Mouse (Mus musculus): ENCODE measurements around the gene Acer3. TPM values are rescaled to one million over a fixed set of nuclear protein-coding genes. Genes with fewer than 3 reads are reported as not detected.

Acer3 gene
- polyA plus RNA-seq, 1 experiment from 2014 or later, result 28.2 TPM

- Histone ChIP-seq H3K9ac (no peak overlapping the region), H3K4me3 (no peak overlapping the region), H3K4me1 (replicated peaks) (peaks cover 30% of the 10 kb centered on the region), H3K9me3 (no peaks in the 10 kb centered on the region), H3K36me3 (peaks cover 4% of the 10 kb centered on the region; the same call in 1 of the 2 replicates), H3K27me3 (no peaks in the 10 kb centered on the region), H3K4me2 (no peak overlapping the region), H3K27ac (replicated peaks) (no peak overlapping the region)
- WGBS, result 96% methylated on average over 3 of the region's 3 CpGs
- ATAC-seq (ENCODE audit: low FRiP score, low read depth), result no peak
Measured at GRCm38 (mm10) chr7:98351523-98351922, 30.5 kb upstream of the Acer3 start.

- peaks cover 13% of the 10 kb centered on the region for H3K4me1 ChIP-seq (replicated peaks)
- H3K27me3 ChIP-seq, result no peaks in the 10 kb centered on the region
- WGBS, result 90% methylated on average over 6 of the region's 6 CpGs
- H3K9ac ChIP-seq, result no peak overlapping the region
- no peak overlapping the region for H3K4me3 ChIP-seq
- no peak overlapping the region for H3K4me2 ChIP-seq
- ATAC-seq (ENCODE audit: low FRiP score, low read depth), result no peak
- H3K36me3 ChIP-seq, result peaks cover 4% of the 10 kb centered on the region; the same call in 1 of the 2 replicates
- H3K9me3 ChIP-seq, result no peaks in the 10 kb centered on the region
- H3K27ac ChIP-seq (replicated peaks), result no peak overlapping the region
Measured at GRCm38 (mm10) chr7:98349821-98350220, 28.8 kb upstream of the Acer3 start.

- WGBS, result 25% methylated on average over 5 of the region's 5 CpGs
- H3K27ac ChIP-seq (replicated peaks), result no peak overlapping the region
- no peaks in the 10 kb centered on the region for H3K27me3 ChIP-seq
- ATAC-seq (ENCODE audit: low FRiP score, low read depth), result no peak
- H3K36me3 ChIP-seq, result peaks cover 4% of the 10 kb centered on the region; the same call in 1 of the 2 replicates
- H3K9me3 ChIP-seq, result no peaks in the 10 kb centered on the region
- H3K9ac ChIP-seq, result no peak overlapping the region
- peaks cover 5% of the 10 kb centered on the region for H3K4me1 ChIP-seq (replicated peaks)
- H3K4me2 ChIP-seq, result no peak overlapping the region
- no peak overlapping the region for H3K4me3 ChIP-seq
Measured at GRCm38 (mm10) chr7:98349096-98349495, 28.1 kb upstream of the Acer3 start.

- 0 out of 2 replicates have a peak, but pooled peaks cover 2% of the 10 kb centered on the region for H3K4me1 ChIP-seq (replicated peaks)
- H3K27ac ChIP-seq (replicated peaks), result no peak overlapping the region
- no peak overlapping the region for H3K4me2 ChIP-seq
- no peak for ATAC-seq (ENCODE audit: low FRiP score, low read depth)
- no peak overlapping the region for H3K4me3 ChIP-seq
- H3K36me3 ChIP-seq, result peaks cover 4% of the 10 kb centered on the region; the same call in 1 of the 2 replicates
- 60% methylated on average over 7 of the region's 7 CpGs for WGBS
- no peaks in the 10 kb centered on the region for H3K9me3 ChIP-seq
- no peaks in the 10 kb centered on the region for H3K27me3 ChIP-seq
- no peak overlapping the region for H3K9ac ChIP-seq
Measured at GRCm38 (mm10) chr7:98348043-98348442, 27.0 kb upstream of the Acer3 start.

GRCm38 (mm10) chr7:98347471-98347870 lies 26.5 kb upstream of the Acer3 start:
- 0 out of 2 replicates have a peak, but pooled peaks cover 2% of the 10 kb centered on the region for H3K4me1 ChIP-seq (replicated peaks)
- WGBS, result 89% methylated on average over 5 of the region's 5 CpGs
- no peak overlapping the region for H3K9ac ChIP-seq
- no peak overlapping the region for H3K4me3 ChIP-seq
- no peaks in the 10 kb centered on the region for H3K9me3 ChIP-seq
- H3K36me3 ChIP-seq, result peaks cover 4% of the 10 kb centered on the region; the same call in 1 of the 2 replicates
- H3K27ac ChIP-seq (replicated peaks), result no peak overlapping the region
- no peak overlapping the region for H3K4me2 ChIP-seq
- H3K27me3 ChIP-seq, result no peaks in the 10 kb centered on the region
- ATAC-seq (ENCODE audit: low FRiP score, low read depth), result no peak

GRCm38 (mm10) chr7:98345036-98345435 lies 24.0 kb upstream of the Acer3 start:
- Histone ChIP-seq H3K27me3 (no peaks in the 10 kb centered on the region), H3K4me3 (no peak overlapping the region), H3K36me3 (peaks cover 1% of the 10 kb centered on the region; the same call in 1 of the 2 replicates), H3K9ac (no peak overlapping the region), H3K4me2 (no peak overlapping the region), H3K4me1 (replicated peaks) (0 out of 2 replicates have a peak, but pooled peaks cover 4% of the 10 kb centered on the region), H3K9me3 (no peaks in the 10 kb centered on the region), H3K27ac (replicated peaks) (no peak overlapping the region)
- no peak for ATAC-seq (ENCODE audit: low FRiP score, low read depth)
- WGBS, result 43% methylated on average over 6 of the region's 6 CpGs

GRCm38 (mm10) chr7:98344361-98344760 lies 23.4 kb upstream of the Acer3 start:
- no peak overlapping the region for H3K4me3 ChIP-seq
- H3K4me2 ChIP-seq, result no peak overlapping the region
- WGBS, result 27% methylated on average over 3 of the region's 3 CpGs
- no peak overlapping the region for H3K9ac ChIP-seq
- ATAC-seq (ENCODE audit: low FRiP score, low read depth), result no peak
- H3K9me3 ChIP-seq, result no peaks in the 10 kb centered on the region
- H3K27me3 ChIP-seq, result no peaks in the 10 kb centered on the region
- H3K27ac ChIP-seq (replicated peaks), result no peak overlapping the region
- H3K4me1 ChIP-seq (replicated peaks), result 0 out of 2 replicates have a peak, but pooled peaks cover 4% of the 10 kb centered on the region
- no peaks in the 10 kb centered on the region for H3K36me3 ChIP-seq

GRCm38 (mm10) chr7:98342249-98342648 lies 21.2 kb upstream of the Acer3 start:
- Histone ChIP-seq H3K4me1 (replicated peaks) (0 out of 2 replicates have a peak, but pooled peaks cover 4% of the 10 kb centered on the region), H3K9ac (no peak overlapping the region), H3K36me3 (no peaks in the 10 kb centered on the region), H3K4me3 (no peak overlapping the region), H3K27ac (replicated peaks) (no peak overlapping the region), H3K9me3 (no peaks in the 10 kb centered on the region), H3K27me3 (no peaks in the 10 kb centered on the region), H3K4me2 (no peak overlapping the region)
- ATAC-seq (ENCODE audit: low FRiP score, low read depth), result no peak
- WGBS, result 57% methylated on average over 3 of the region's 3 CpGs

- no peaks in the 10 kb centered on the region for H3K9me3 ChIP-seq
- peak; percentile 53; the same call in 1 of the 2 replicates for ATAC-seq (ENCODE audit: low FRiP score, low read depth)
- H3K27me3 ChIP-seq, result no peaks in the 10 kb centered on the region
- H3K36me3 ChIP-seq, result no peaks in the 10 kb centered on the region
- WGBS, result 6% methylated on average over 13 of the region's 13 CpGs
- H3K27ac ChIP-seq (replicated peaks), result no peak overlapping the region
- peak overlapping the region; percentile 33 for H3K4me3 ChIP-seq
- peak overlapping the region; percentile 66 for H3K4me2 ChIP-seq
- 0 out of 2 replicates have a peak, but pooled peaks cover 4% of the 10 kb centered on the region for H3K4me1 ChIP-seq (replicated peaks)
- peak overlapping the region; percentile 44 for H3K9ac ChIP-seq
Measured at GRCm38 (mm10) chr7:98341475-98341874, 20.5 kb upstream of the Acer3 start.

- Histone ChIP-seq H3K4me2 (no peak overlapping the region), H3K27me3 (no peaks in the 10 kb centered on the region), H3K9ac (no peak overlapping the region), H3K4me3 (no peak overlapping the region), H3K4me1 (replicated peaks) (0 out of 2 replicates have a peak, but pooled peaks cover 4% of the 10 kb centered on the region), H3K9me3 (no peaks in the 10 kb centered on the region), H3K36me3 (no peaks in the 10 kb centered on the region), H3K27ac (replicated peaks) (no peak overlapping the region)
- 85% methylated on average over 5 of the region's 5 CpGs for WGBS
- ATAC-seq (ENCODE audit: low FRiP score, low read depth), result no peak
Measured at GRCm38 (mm10) chr7:98340343-98340742, 19.3 kb upstream of the Acer3 start.

GRCm38 (mm10) chr7:98333987-98334386 lies 13.0 kb upstream of the Acer3 start:
- WGBS, result 91% methylated on average over 3 of the region's 3 CpGs
- no peak overlapping the region for H3K4me2 ChIP-seq
- no peaks in the 10 kb centered on the region for H3K27me3 ChIP-seq
- no peak overlapping the region for H3K9ac ChIP-seq
- no peak overlapping the region for H3K4me3 ChIP-seq
- no peak for ATAC-seq (ENCODE audit: low FRiP score, low read depth)
- no peak overlapping the region for H3K27ac ChIP-seq (replicated peaks)
- H3K9me3 ChIP-seq, result no peaks in the 10 kb centered on the region
- no peaks in the 10 kb centered on the region for H3K36me3 ChIP-seq
- peaks cover 4% of the 10 kb centered on the region; the same call in 1 of the 2 replicates for H3K4me1 ChIP-seq (replicated peaks)

- no peak overlapping the region for H3K27ac ChIP-seq (replicated peaks)
- H3K27me3 ChIP-seq, result no peaks in the 10 kb centered on the region
- ATAC-seq (ENCODE audit: low FRiP score, low read depth), result no peak
- no peaks in the 10 kb centered on the region for H3K9me3 ChIP-seq
- no peak overlapping the region for H3K4me2 ChIP-seq
- H3K4me1 ChIP-seq (replicated peaks), result peaks cover 4% of the 10 kb centered on the region; the same call in 1 of the 2 replicates
- no peak overlapping the region for H3K4me3 ChIP-seq
- whole genome bisulfite sequencing, result 97% methylated on average over 5 of the region's 5 CpGs
- H3K9ac ChIP-seq, result no peak overlapping the region
- H3K36me3 ChIP-seq, result no peaks in the 10 kb centered on the region
Measured at GRCm38 (mm10) chr7:98333507-98333906, 12.5 kb upstream of the Acer3 start.
